Mouse (Mus musculus): ENCODE measurements around the gene Dhx8. TPM values are rescaled to one million over a fixed set of nuclear protein-coding genes. Genes with fewer than 3 reads are reported as not detected.
A peak's percentile ranks its signal among the peaks of the same experiment; 100 is the strongest.

Dhx8 gene
- polyA plus RNA-seq, 1 experiment, result 23.0 TPM

GRCm38 (mm10) chr11:101809060-101809828 lies 76.5 kb downstream of the Dhx8 start:
- no peak overlapping the region for H3K4me3 ChIP-seq (ENCODE audit: insufficient read depth, low read length)
- H3K4me1 ChIP-seq (ENCODE audit: control insufficient read depth, insufficient read depth, low read length), result no peaks in the 10 kb centered on the region; the same call in 1 of the 2 replicates
- no peak overlapping the region for H3K27ac ChIP-seq (ENCODE audit: insufficient read depth, low read length)
- TF ChIP-seq POLR2A (IDR thresholded peaks at IDR 0.05; ENCODE audit: extremely low read depth, insufficient read depth, low read length) (no peak), CTCF (IDR thresholded peaks at IDR 0.05; ENCODE audit: extremely low read depth, insufficient read depth, low read length) (no peak)

GRCm38 (mm10) chr11:101813259-101813658 lies 80.5 kb downstream of the Dhx8 start:
- H3K4me1 ChIP-seq (ENCODE audit: control insufficient read depth, insufficient read depth, low read length), result no peaks in the 10 kb centered on the region; the same call in 1 of the 2 replicates
- no peak overlapping the region for H3K4me3 ChIP-seq (ENCODE audit: insufficient read depth, low read length)
- H3K27ac ChIP-seq (ENCODE audit: insufficient read depth, low read length), result no peak overlapping the region
- TF ChIP-seq CTCF (IDR thresholded peaks at IDR 0.05; ENCODE audit: extremely low read depth, insufficient read depth, low read length) (peak; percentile 93), POLR2A (IDR thresholded peaks at IDR 0.05; ENCODE audit: extremely low read depth, insufficient read depth, low read length) (no peak)

- H3K4me1 ChIP-seq (ENCODE audit: control insufficient read depth, insufficient read depth, low read length), result no peaks in the 10 kb centered on the region; the same call in 1 of the 2 replicates
- peak; percentile 68 for TF ChIP-seq CTCF (IDR thresholded peaks at IDR 0.05; ENCODE audit: extremely low read depth, insufficient read depth, low read length)
- TF ChIP-seq POLR2A (IDR thresholded peaks at IDR 0.05; ENCODE audit: extremely low read depth, insufficient read depth, low read length), result no peak
- H3K27ac ChIP-seq (ENCODE audit: insufficient read depth, low read length), result no peak overlapping the region
- no peak overlapping the region for H3K4me3 ChIP-seq (ENCODE audit: insufficient read depth, low read length)
Observed at GRCm38 (mm10) chr11:101814375-101815102, 81.8 kb downstream of the Dhx8 start.

GRCm38 (mm10) chr11:101815103-101816085 lies 82.7 kb downstream of the Dhx8 start:
- no peak for TF ChIP-seq POLR2A (IDR thresholded peaks at IDR 0.05; ENCODE audit: extremely low read depth, insufficient read depth, low read length)
- H3K4me3 ChIP-seq (ENCODE audit: insufficient read depth, low read length), result no peak overlapping the region
- H3K4me1 ChIP-seq (ENCODE audit: control insufficient read depth, insufficient read depth, low read length), result no peaks in the 10 kb centered on the region; the same call in 1 of the 2 replicates
- H3K27ac ChIP-seq (ENCODE audit: insufficient read depth, low read length), result no peak overlapping the region

Other genes with a start within 250 kb of the Dhx8 start
- 0.57 and 0.65 TPM in 2 replicates for gene Brca1, start 181.0 kb upstream of the Dhx8 start, polyA plus RNA-seq (2012; rRNA removed)
- 104 and 115 TPM in 2 replicates for gene Nbr1, start 180.8 kb upstream of the Dhx8 start, polyA plus RNA-seq (2012; rRNA removed)
- gene Tmem106a, start 150.7 kb upstream of the Dhx8 start, polyA plus RNA-seq (2012; rRNA removed), result 1.7 and 2.2 TPM in 2 replicates
- gene Gm11634, start 133.7 kb upstream of the Dhx8 start, polyA plus RNA-seq (2012; rRNA removed), result not detected in 2 replicates
- 13.0 and 14.2 TPM in 2 replicates for gene Rdm1, start 105.7 kb upstream of the Dhx8 start, polyA plus RNA-seq (2012; rRNA removed)
- 28.9 and 41.9 TPM in 2 replicates for gene Arl4d, start 67.4 kb upstream of the Dhx8 start, polyA plus RNA-seq (2012; rRNA removed)
- 19.7 and 20.6 TPM in 2 replicates for gene Etv4, start 52.5 kb downstream of the Dhx8 start, polyA plus RNA-seq (2012; rRNA removed)
- gene Meox1, start 161.5 kb downstream of the Dhx8 start, polyA plus RNA-seq (2012; rRNA removed), result 0.29 and 0.51 TPM in 2 replicates
- 0.09 and 0.10 TPM in 2 replicates for gene Sost, start 234.1 kb downstream of the Dhx8 start, polyA plus RNA-seq (2012; rRNA removed)

All from cortical plate, adult 2 months (tissue).